Mouse (Mus musculus): ENCODE data around the gene Olfr1166. TPM values are rescaled to one million over a fixed set of nuclear protein-coding genes. Genes with fewer than 3 reads are reported as not detected.
"Not testable (repeated sequence)": the region's sequence is repeated elsewhere in the genome, so short reads cannot be mapped to it uniquely, and the experiment has no call there.

Gene Olfr1166
- not detected in 2 replicates for polyA plus RNA-seq (2014; fragmentation: Nextera tagmentation; extraction: Ambion mirVana)

DNA sequence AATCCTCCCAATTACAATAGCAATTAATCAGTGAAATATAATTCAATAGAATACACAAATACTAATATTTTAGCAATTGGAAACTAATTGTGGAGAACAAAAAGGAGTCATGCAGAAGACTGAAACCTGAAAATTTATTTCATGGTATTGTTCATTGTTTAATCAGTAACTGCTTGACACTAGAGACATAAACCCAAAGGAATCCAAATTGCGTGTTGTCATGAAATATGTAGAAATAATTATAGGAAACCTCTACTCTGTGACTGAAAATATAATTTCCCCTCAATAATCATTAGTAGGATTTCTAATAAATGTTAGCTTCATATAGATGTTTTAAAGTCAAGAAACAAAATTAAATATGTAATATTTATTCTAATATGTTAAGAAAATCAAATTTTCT lies at the start of gene Olfr1166:
Gene Olfr1166, minus strand, starts transcription at position 101 of the 400 bp plus-strand sequence.
- no peak within 1 kb of the TSS for H3K9ac ChIP-seq (ENCODE audit: low read length)
- no peak for DNase-seq (ENCODE audit: low spot score, missing footprints)
- H3K4me3 ChIP-seq (ENCODE audit: low read depth, low read length), result no peak within 1 kb of the TSS
- H3K4me2 ChIP-seq, result no peak within 1 kb of the TSS
- no peaks in the 10 kb centered on the region for H3K27me3 ChIP-seq (ENCODE audit: control insufficient read depth, insufficient read depth, low read length)
- no peaks in the 10 kb centered on the region for H3K36me3 ChIP-seq (ENCODE audit: control insufficient read depth, insufficient read depth, low read length)
- 90% methylated on average over 1 of the region's 1 CpGs for WGBS
- H3K4me1 ChIP-seq (ENCODE audit: control insufficient read depth, insufficient read depth, low read length), result no peaks in the 10 kb centered on the region
- H3K27ac ChIP-seq (ENCODE audit: low read depth, low read length), result no peak within 1 kb of the TSS
- H3K9me3 ChIP-seq (ENCODE audit: control insufficient read depth, low read length), result no peaks in the 10 kb centered on the region
- ATAC-seq (ENCODE audit: low FRiP score), result no peak

DNA sequence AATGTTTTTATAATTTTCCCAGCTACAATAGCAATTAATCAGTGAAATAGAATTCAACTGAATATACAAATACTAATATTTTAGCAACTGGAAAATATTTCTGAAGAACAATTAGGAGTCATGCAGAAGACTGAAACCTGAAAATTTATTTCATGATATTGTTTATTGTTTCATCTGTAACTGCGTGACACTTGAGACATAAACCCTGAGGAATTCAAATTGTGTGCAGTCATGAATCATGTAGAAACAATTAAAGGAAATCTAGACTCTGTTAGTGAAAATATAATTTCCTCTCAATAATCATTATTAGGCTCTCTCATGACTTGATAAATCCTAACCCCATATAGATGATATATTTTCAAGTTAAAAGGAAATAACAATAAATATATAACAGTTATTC lies 27.0 kb upstream of the Olfr1166 start, which contains the start of gene Olfr1167:
Gene Olfr1167, minus strand, starts transcription at position 101 of the 400 bp plus-strand sequence.
- not testable (repeated sequence) for DNase-seq (ENCODE audit: low spot score, missing footprints); H3K4me3 ChIP-seq (ENCODE audit: low read depth, low read length); H3K27ac ChIP-seq (ENCODE audit: low read depth, low read length); H3K9ac ChIP-seq (ENCODE audit: low read length); H3K36me3 ChIP-seq (ENCODE audit: control insufficient read depth, insufficient read depth, low read length); H3K4me2 ChIP-seq; H3K4me1 ChIP-seq (ENCODE audit: control insufficient read depth, insufficient read depth, low read length); ATAC-seq (ENCODE audit: low FRiP score); H3K9me3 ChIP-seq (ENCODE audit: control insufficient read depth, low read length); H3K27me3 ChIP-seq (ENCODE audit: control insufficient read depth, insufficient read depth, low read length)
- 92% methylated on average over 1 of the region's 1 CpGs for WGBS

DNA sequence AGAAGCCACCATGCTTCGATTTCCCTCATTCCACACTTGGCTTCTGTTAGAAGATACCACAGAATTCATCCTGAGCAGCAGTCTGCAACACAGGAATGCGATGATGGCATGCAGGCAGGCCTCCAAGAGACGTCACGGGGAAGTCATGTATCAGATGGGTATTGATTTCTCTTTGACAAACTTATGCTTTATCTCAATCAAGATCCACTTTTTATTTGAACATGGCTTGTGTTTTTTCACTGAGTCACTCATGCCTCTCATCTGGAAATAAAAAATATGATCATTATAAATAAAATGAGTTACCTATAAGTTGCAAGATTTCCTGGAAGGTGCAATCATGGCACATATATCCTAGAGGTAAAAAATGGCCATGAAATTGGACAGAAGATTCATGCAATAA lies 34.2 kb downstream of the Olfr1166 start, which contains the start of gene Olfr1164:
Gene Olfr1164, minus strand, starts transcription at position 101 of the 400 bp plus-strand sequence.
- Histone ChIP-seq H3K9ac (ENCODE audit: low read length) (no peak within 1 kb of the TSS), H3K4me3 (ENCODE audit: low read depth, low read length) (no peak within 1 kb of the TSS), H3K9me3 (ENCODE audit: control insufficient read depth, low read length) (no peaks in the 10 kb centered on the region), H3K36me3 (ENCODE audit: control insufficient read depth, insufficient read depth, low read length) (no peaks in the 10 kb centered on the region), H3K4me1 (ENCODE audit: control insufficient read depth, insufficient read depth, low read length) (no peaks in the 10 kb centered on the region), H3K27ac (ENCODE audit: low read depth, low read length) (no peak within 1 kb of the TSS), H3K4me2 (no peak within 1 kb of the TSS), H3K27me3 (ENCODE audit: control insufficient read depth, insufficient read depth, low read length) (no peaks in the 10 kb centered on the region)
- no peak for DNase-seq (ENCODE audit: low spot score, missing footprints)
- 82% methylated on average over 4 of the region's 4 CpGs for WGBS
- no peak for ATAC-seq (ENCODE audit: low FRiP score)

Other genes with a start within 250 kb of the Olfr1166 start
- not detected in 2 replicates for gene Olfr1153, start 233.3 kb downstream of the Olfr1166 start, polyA plus RNA-seq (2014; fragmentation: Nextera tagmentation; extraction: Ambion mirVana)
- not detected in 2 replicates for gene Olfr1154, start 223.1 kb downstream of the Olfr1166 start, polyA plus RNA-seq (2014; fragmentation: Nextera tagmentation; extraction: Ambion mirVana)
- gene Olfr1155, start 183.1 kb downstream of the Olfr1166 start, polyA plus RNA-seq (2014; fragmentation: Nextera tagmentation; extraction: Ambion mirVana), result not detected in 2 replicates
- not detected in 2 replicates for gene Olfr1156, start 175.2 kb downstream of the Olfr1166 start, polyA plus RNA-seq (2014; fragmentation: Nextera tagmentation; extraction: Ambion mirVana)
- gene Olfr1157, start 160.0 kb downstream of the Olfr1166 start, polyA plus RNA-seq (2014; fragmentation: Nextera tagmentation; extraction: Ambion mirVana), result not detected in 2 replicates
- not detected in 2 replicates for gene Olfr74, start 153.6 kb downstream of the Olfr1166 start, polyA plus RNA-seq (2014; fragmentation: Nextera tagmentation; extraction: Ambion mirVana)
- not detected in 2 replicates for gene Olfr1158, start 138.2 kb downstream of the Olfr1166 start, polyA plus RNA-seq (2014; fragmentation: Nextera tagmentation; extraction: Ambion mirVana)
- not detected in 2 replicates for gene Olfr1160, start 120.0 kb downstream of the Olfr1166 start, polyA plus RNA-seq (2014; fragmentation: Nextera tagmentation; extraction: Ambion mirVana)
- not detected in 2 replicates for gene Olfr1161, start 105.5 kb downstream of the Olfr1166 start, polyA plus RNA-seq (2014; fragmentation: Nextera tagmentation; extraction: Ambion mirVana)
- not detected in 2 replicates for gene Olfr73, start 90.6 kb downstream of the Olfr1166 start, polyA plus RNA-seq (2014; fragmentation: Nextera tagmentation; extraction: Ambion mirVana)
- not detected in 2 replicates for gene Olfr1162, start 77.1 kb downstream of the Olfr1166 start, polyA plus RNA-seq (2014; fragmentation: Nextera tagmentation; extraction: Ambion mirVana)
- gene Olfr1163, start 56.4 kb downstream of the Olfr1166 start, polyA plus RNA-seq (2014; fragmentation: Nextera tagmentation; extraction: Ambion mirVana), result not detected in 2 replicates
- gene Olfr1164, start 34.3 kb downstream of the Olfr1166 start, polyA plus RNA-seq (2014; fragmentation: Nextera tagmentation; extraction: Ambion mirVana), result not detected in 2 replicates
- not detected in 2 replicates for gene Olfr1167, start 26.9 kb upstream of the Olfr1166 start, polyA plus RNA-seq (2014; fragmentation: Nextera tagmentation; extraction: Ambion mirVana)
- gene Olfr1168, start 53.6 kb upstream of the Olfr1166 start, polyA plus RNA-seq (2014; fragmentation: Nextera tagmentation; extraction: Ambion mirVana), result not detected in 2 replicates
- not detected in 2 replicates for gene Olfr1170, start 100.1 kb upstream of the Olfr1166 start, polyA plus RNA-seq (2014; fragmentation: Nextera tagmentation; extraction: Ambion mirVana)
- not detected in 2 replicates for gene Olfr1173, start 151.6 kb upstream of the Olfr1166 start, polyA plus RNA-seq (2014; fragmentation: Nextera tagmentation; extraction: Ambion mirVana)
- not detected in 2 replicates for gene Olfr1174-ps, start 186.9 kb upstream of the Olfr1166 start, polyA plus RNA-seq (2014; fragmentation: Nextera tagmentation; extraction: Ambion mirVana)
- gene Olfr1175-ps, start 198.9 kb upstream of the Olfr1166 start, polyA plus RNA-seq (2014; fragmentation: Nextera tagmentation; extraction: Ambion mirVana), result not detected in 2 replicates
- not detected in 2 replicates for gene Olfr1176, start 208.4 kb upstream of the Olfr1166 start, polyA plus RNA-seq (2014; fragmentation: Nextera tagmentation; extraction: Ambion mirVana)
- not detected in 2 replicates for gene Olfr1177-ps, start 218.2 kb upstream of the Olfr1166 start, polyA plus RNA-seq (2014; fragmentation: Nextera tagmentation; extraction: Ambion mirVana)